ENCODE assay signal across 9 mouse cellular contexts in the genomic region with DNA sequence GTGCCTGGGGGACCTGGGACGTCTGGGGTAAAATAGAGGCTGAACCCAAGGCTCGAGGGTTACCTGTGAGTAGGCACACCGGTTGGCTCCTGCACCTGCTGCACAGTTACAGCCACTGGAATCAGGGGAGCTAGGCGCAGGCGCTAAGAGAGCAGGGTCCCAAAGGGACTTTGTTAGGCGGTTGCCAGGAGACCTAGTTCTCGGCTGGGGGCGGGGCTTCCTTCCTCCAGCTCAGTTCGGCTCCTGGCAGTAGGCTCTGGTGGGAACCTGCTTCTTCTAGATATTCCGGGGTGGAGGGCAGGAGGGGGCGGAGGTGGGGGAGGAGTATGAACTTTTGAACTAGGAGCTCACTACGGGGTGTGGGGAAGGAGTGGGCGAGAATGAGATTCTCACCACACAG. TPM values are rescaled to one million over a fixed set of nuclear protein-coding genes. Genes with fewer than 3 reads are reported as not detected.
DNase-seq lines count a peak whose midpoint lies in the region; ATAC-seq and TF ChIP-seq lines count a peak whose summit lies in the region.
"Had no signal": no experiment of that assay in that cellular context is flagged by ENCODE, and none has a peak within 500 bp of the region (broad histone marks: within the 10 kb centered on the region; RNA-seq: fewer than 3 reads in every experiment).

No protein-coding gene starts in this region.

- peak; percentile 48; the same call in 1 of the 2 replicates for TF ChIP-seq EP300 in ES-Bruce4 (IDR thresholded peaks at IDR 0.05; ENCODE audit: insufficient read depth, low read depth, low read length)

- peak; percentile 25 to 39 for DNase-seq in B cell, adult 2 months
- DNase-seq in hindbrain, postnatal 0 days (ENCODE audit: low spot score): peak; percentile 82
- DNase-seq in liver, embryonic 13.5 days: no peak
- peak; percentile 86 for DNase-seq in retina, postnatal 1 day
- DNase-seq in c-Kit-positive CD71-positive TER-119-positive erythroid progenitor cells, embryonic 14.5 days (ENCODE audit: low spot score): no peak
- no peak for DNase-seq in urinary bladder, postnatal 4 days (ENCODE audit: low spot score in 2 of 2)

- H3K9me3 ChIP-seq in ES-Bruce4 (replicated peaks; ENCODE audit: control insufficient read depth, insufficient read depth, low read length, poor library complexity, severe bottlenecking): no peaks in the 10 kb centered on the region
- H3K9me3 ChIP-seq in forebrain, embryonic 15.5 days: no peaks in the 10 kb centered on the region
- H3K9me3 ChIP-seq in hindbrain, postnatal 0 days (ENCODE audit: low read length): no peaks in the 10 kb centered on the region
- no peaks in the 10 kb centered on the region for H3K9me3 ChIP-seq in liver, embryonic 13.5 days (replicated peaks)
- H3K9me3 ChIP-seq: limb, embryonic 15.5 days had no signal

- TF ChIP-seq CTCF in ES-Bruce4 (IDR thresholded peaks at IDR 0.05; ENCODE audit: low read depth, low read length): no peak
- TF ChIP-seq CTCF in hindbrain, postnatal 0 days (IDR thresholded peaks at IDR 0.05; ENCODE audit: low read depth): no peak

- no peak for TF ChIP-seq POLR2A in ES-Bruce4 (IDR thresholded peaks at IDR 0.05; ENCODE audit: insufficient read depth, low read length)

- WGBS in forebrain, embryonic 15.5 days: 3% methylated on average over 13 of the region's 13 CpGs
- 9% methylated on average over 13 of the region's 13 CpGs for WGBS in hindbrain, postnatal 0 days
- WGBS in liver, embryonic 13.5 days (ENCODE audit: insufficient replicate concordance): 8% methylated on average over 13 of the region's 13 CpGs

- no peak overlapping the region for H3K4me3 ChIP-seq in ES-Bruce4 (ENCODE audit: low read depth, low read length)
- no peak overlapping the region for H3K4me3 ChIP-seq in forebrain, embryonic 15.5 days
- no peak overlapping the region for H3K4me3 ChIP-seq in hindbrain, postnatal 0 days (ENCODE audit: low read length)
- H3K4me3 ChIP-seq in liver, embryonic 13.5 days (replicated peaks): no peak overlapping the region
- H3K4me3 ChIP-seq: limb, embryonic 15.5 days had no signal

- H3K4me1 ChIP-seq in ES-Bruce4 (ENCODE audit: control insufficient read depth, insufficient read depth, low read length): no peaks in the 10 kb centered on the region
- H3K4me1 ChIP-seq in forebrain, embryonic 15.5 days: peaks cover 6% of the 10 kb centered on the region
- peaks cover 4% of the 10 kb centered on the region; the same call in 1 of the 2 replicates for H3K4me1 ChIP-seq in hindbrain, postnatal 0 days (ENCODE audit: insufficient read depth, low read length)
- H3K4me1 ChIP-seq in liver, embryonic 13.5 days (replicated peaks): peaks cover 16% of the 10 kb centered on the region

- no peaks in the 10 kb centered on the region for H3K27me3 ChIP-seq in ES-Bruce4 (ENCODE audit: control insufficient read depth, insufficient read depth, low read length, poor library complexity, severe bottlenecking)
- no peaks in the 10 kb centered on the region for H3K27me3 ChIP-seq in forebrain, embryonic 15.5 days
- H3K27me3 ChIP-seq in hindbrain, postnatal 0 days (ENCODE audit: insufficient read depth, low read length): no peaks in the 10 kb centered on the region
- peaks cover 15% of the 10 kb centered on the region for H3K27me3 ChIP-seq in liver, embryonic 13.5 days

- no peak overlapping the region for H3K9ac ChIP-seq in ES-Bruce4 (ENCODE audit: low read depth, poor library complexity, severe bottlenecking)
- no peak overlapping the region for H3K9ac ChIP-seq in forebrain, embryonic 15.5 days (replicated peaks)
- no peak overlapping the region for H3K9ac ChIP-seq in hindbrain, postnatal 0 days (replicated peaks; ENCODE audit: low read length)
- H3K9ac ChIP-seq in liver, embryonic 13.5 days: no peak overlapping the region
- H3K9ac ChIP-seq: limb, embryonic 15.5 days had no signal

- no peak overlapping the region for H3K27ac ChIP-seq in ES-Bruce4 (ENCODE audit: insufficient read depth, low read length)
- H3K27ac ChIP-seq in forebrain, embryonic 15.5 days (replicated peaks): no peak overlapping the region
- H3K27ac ChIP-seq in hindbrain, postnatal 0 days: no peak overlapping the region
- no peak overlapping the region for H3K27ac ChIP-seq in liver, embryonic 13.5 days
- H3K27ac ChIP-seq: limb, embryonic 15.5 days had no signal

- H3K4me2 ChIP-seq in forebrain, embryonic 15.5 days (replicated peaks): no peak overlapping the region; the same call in 1 of the 2 replicates
- 0 out of 2 replicates have a peak overlapping the region, but pooled peaks have one; percentile 1 for H3K4me2 ChIP-seq in hindbrain, postnatal 0 days (ENCODE audit: low read depth, low read length)
- no peak overlapping the region for H3K4me2 ChIP-seq in liver, embryonic 13.5 days
- H3K4me2 ChIP-seq: limb, embryonic 15.5 days had no signal

- peak; percentile 69 for ATAC-seq in forebrain, embryonic 15.5 days (replicated peaks)
- peak; percentile 91 for ATAC-seq in hindbrain, postnatal 0 days
- ATAC-seq in liver, embryonic 13.5 days (ENCODE audit: low read depth): 0 out of 2 replicates have a peak, but pooled peaks have one; percentile 34

- no peaks in the 10 kb centered on the region for H3K36me3 ChIP-seq in ES-Bruce4 (ENCODE audit: control insufficient read depth, insufficient read depth, low read length, poor library complexity, severe bottlenecking)
- no peaks in the 10 kb centered on the region for H3K36me3 ChIP-seq in forebrain, embryonic 15.5 days
- no peaks in the 10 kb centered on the region for H3K36me3 ChIP-seq in hindbrain, postnatal 0 days (ENCODE audit: insufficient read depth, low read length)
- no peaks in the 10 kb centered on the region for H3K36me3 ChIP-seq in liver, embryonic 13.5 days
- H3K36me3 ChIP-seq: limb, embryonic 15.5 days had no signal

RNA-seq across cellular contexts. Expression of a gene that starts 8.0 kb away (rescaled TPM):
- 0.32 and 0.46 TPM in 2 replicates for polyA plus RNA-seq in ES-Bruce4 (2011; ENCODE audit: insufficient read depth, insufficient read length, low read depth, missing spikeins)
- 2.0 TPM in 2 replicates for polyA plus RNA-seq in forebrain, embryonic 15.5 days (2015; fragmentation: Nextera tagmentation; extraction: Ambion mirVana)
- 5.4 and 22.0 TPM in 2 replicates for total RNA-seq in hindbrain, postnatal 0 days (2014; rRNA removed)
- 8.3 TPM in 2 replicates for polyA plus RNA-seq in hindbrain, postnatal 0 days (2015; fragmentation: Nextera tagmentation; extraction: Ambion mirVana)
- 0.16 and 0.35 TPM in 2 replicates for polyA plus RNA-seq in liver, embryonic 13.5 days (2015; fragmentation: Nextera tagmentation; extraction: Ambion mirVana)

RNA-seq across cellular contexts. Expression of a gene that starts 50.6 kb away (rescaled TPM):
- polyA plus RNA-seq in ES-Bruce4 (2011; ENCODE audit: insufficient read depth, insufficient read length, low read depth, missing spikeins): 8.5 and 8.8 TPM in 2 replicates
- polyA plus RNA-seq in forebrain, embryonic 15.5 days (2015; fragmentation: Nextera tagmentation; extraction: Ambion mirVana): 12.9 and 13.9 TPM in 2 replicates
- total RNA-seq in hindbrain, postnatal 0 days (2014; rRNA removed): 5.5 and 7.1 TPM in 2 replicates
- 5.6 and 5.9 TPM in 2 replicates for polyA plus RNA-seq in hindbrain, postnatal 0 days (2015; fragmentation: Nextera tagmentation; extraction: Ambion mirVana)
- polyA plus RNA-seq in liver, embryonic 13.5 days (2015; fragmentation: Nextera tagmentation; extraction: Ambion mirVana): 16.6 and 19.8 TPM in 2 replicates

RNA-seq across cellular contexts. Expression of a gene that starts 55.2 kb away (rescaled TPM):
- not detected in 2 replicates for polyA plus RNA-seq in ES-Bruce4 (2011; ENCODE audit: insufficient read depth, insufficient read length, low read depth, missing spikeins)
- polyA plus RNA-seq in forebrain, embryonic 15.5 days (2015; fragmentation: Nextera tagmentation; extraction: Ambion mirVana): 0.46 and 0.65 TPM in 2 replicates
- total RNA-seq in hindbrain, postnatal 0 days (2014; rRNA removed): 0.32 TPM in 1 of 2 replicates, not detected in the other
- 0.20 and 0.34 TPM in 2 replicates for polyA plus RNA-seq in hindbrain, postnatal 0 days (2015; fragmentation: Nextera tagmentation; extraction: Ambion mirVana)
- 32.7 and 35.6 TPM in 2 replicates for polyA plus RNA-seq in liver, embryonic 13.5 days (2015; fragmentation: Nextera tagmentation; extraction: Ambion mirVana)

Comparison
In these comparisons a context has a peak if more than half of its experiments do, and no peak if none do; other contexts are left out.
1. DNase-seq: peak in B cell, adult 2 months (2 of 2), hindbrain, postnatal 0 days (single experiment) and retina, postnatal 1 day (single experiment); none in liver, embryonic 13.5 days (single experiment), c-Kit-positive CD71-positive TER-119-positive erythroid progenitor cells, embryonic 14.5 days (single experiment) and urinary bladder, postnatal 4 days (0 of 2).
2. ATAC-seq: peak in every context shown above with its lines; median percentile 91 in hindbrain, postnatal 0 days; 69 in forebrain, embryonic 15.5 days; 34 in liver, embryonic 13.5 days.
3. RNA of a gene that starts 55.2 kb away (polyA plus RNA-seq): 32.7 to 35.6 TPM in liver, embryonic 13.5 days; 0.46 to 0.65 TPM in forebrain, embryonic 15.5 days, 0.20 to 0.34 TPM in hindbrain, postnatal 0 days and not detected in ES-Bruce4; every median in the first group is over 10 times any median in the second.